Mouse (Mus musculus): ENCODE results near the gene Trpd52l3. TPM values are rescaled to one million over a fixed set of nuclear protein-coding genes. Genes with fewer than 3 reads are reported as not detected.

Trpd52l3 gene
- polyA plus RNA-seq, 1 experiment from 2014 or later, result not detected

- H3K27ac ChIP-seq (ENCODE audit: low read length), result no peak overlapping the region
- no peak overlapping the region for H3K9ac ChIP-seq (ENCODE audit: low read depth, low read length)
- H3K4me1 ChIP-seq (ENCODE audit: control insufficient read depth, low read depth, low read length), result no peaks in the 10 kb centered on the region; the same call in 1 of the 2 replicates
- H3K36me3 ChIP-seq (ENCODE audit: control insufficient read depth, insufficient read depth), result peaks cover 15% of the 10 kb centered on the region; the same call in 1 of the 2 replicates
- H3K9me3 ChIP-seq (replicated peaks; ENCODE audit: control insufficient read depth, low read length), result no peaks in the 10 kb centered on the region
- H3K4me3 ChIP-seq (ENCODE audit: low read depth, low read length), result no peak overlapping the region
- WGBS (ENCODE audit: insufficient replicate concordance), result 95% methylated on average over 2 of the region's 2 CpGs
- no peak for ATAC-seq (ENCODE audit: low read depth)
- no peak overlapping the region for H3K4me2 ChIP-seq (ENCODE audit: low read depth, low read length)
- H3K27me3 ChIP-seq (ENCODE audit: control insufficient read depth, insufficient read depth, low read depth, low read length), result no peaks in the 10 kb centered on the region
Measured at GRCm38 (mm10) chr19:30043691-30044090, 40.1 kb downstream of the Trpd52l3 start.

DNA sequence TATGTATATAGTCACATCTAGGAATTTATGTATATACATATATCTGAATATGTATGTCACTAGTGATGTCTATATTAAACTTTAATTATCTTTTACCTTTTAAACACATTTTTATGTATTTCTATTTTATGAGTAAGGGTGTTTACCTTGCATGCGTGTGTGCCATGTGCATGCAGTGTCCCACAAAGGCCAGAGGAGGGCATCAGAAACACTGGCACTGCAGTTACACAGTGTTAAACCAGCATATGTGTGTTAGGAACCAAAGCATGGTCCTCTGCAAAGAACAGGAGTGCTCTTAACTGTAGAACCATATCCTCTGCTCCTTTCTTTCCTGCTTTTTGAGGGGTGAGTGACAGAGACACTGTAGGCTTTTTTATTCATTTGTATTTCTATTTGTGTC, 41.0 kb downstream of the Trpd52l3 start:
- no peak overlapping the region for H3K4me2 ChIP-seq (ENCODE audit: low read depth, low read length)
- H3K4me3 ChIP-seq (ENCODE audit: low read depth, low read length), result no peak overlapping the region
- H3K9me3 ChIP-seq (replicated peaks; ENCODE audit: control insufficient read depth, low read length), result no peaks in the 10 kb centered on the region
- no peaks in the 10 kb centered on the region for H3K27me3 ChIP-seq (ENCODE audit: control insufficient read depth, insufficient read depth, low read depth, low read length)
- no peak for ATAC-seq (ENCODE audit: low read depth)
- H3K27ac ChIP-seq (ENCODE audit: low read length), result no peak overlapping the region
- 89% methylated on average over 1 of the region's 1 CpGs for WGBS (ENCODE audit: insufficient replicate concordance)
- H3K9ac ChIP-seq (ENCODE audit: low read depth, low read length), result no peak overlapping the region
- H3K36me3 ChIP-seq (ENCODE audit: control insufficient read depth, insufficient read depth), result peaks cover 15% of the 10 kb centered on the region; the same call in 1 of the 2 replicates
- H3K4me1 ChIP-seq (ENCODE audit: control insufficient read depth, low read depth, low read length), result peaks cover 4% of the 10 kb centered on the region; the same call in 1 of the 2 replicates

- peaks cover 15% of the 10 kb centered on the region; the same call in 1 of the 2 replicates for H3K36me3 ChIP-seq (ENCODE audit: control insufficient read depth, insufficient read depth)
- H3K27me3 ChIP-seq (ENCODE audit: control insufficient read depth, insufficient read depth, low read depth, low read length), result no peaks in the 10 kb centered on the region
- no peaks in the 10 kb centered on the region for H3K9me3 ChIP-seq (replicated peaks; ENCODE audit: control insufficient read depth, low read length)
- H3K27ac ChIP-seq (ENCODE audit: low read length), result no peak overlapping the region
- H3K4me1 ChIP-seq (ENCODE audit: control insufficient read depth, low read depth, low read length), result peaks cover 11% of the 10 kb centered on the region
- H3K4me2 ChIP-seq (ENCODE audit: low read depth, low read length), result no peak overlapping the region
- 63% methylated on average over 1 of the region's 1 CpGs for WGBS (ENCODE audit: insufficient replicate concordance)
- no peak for ATAC-seq (ENCODE audit: low read depth)
- no peak overlapping the region for H3K9ac ChIP-seq (ENCODE audit: low read depth, low read length)
- H3K4me3 ChIP-seq (ENCODE audit: low read depth, low read length), result no peak overlapping the region
Measured at GRCm38 (mm10) chr19:30045857-30046256, 42.3 kb downstream of the Trpd52l3 start.

DNA sequence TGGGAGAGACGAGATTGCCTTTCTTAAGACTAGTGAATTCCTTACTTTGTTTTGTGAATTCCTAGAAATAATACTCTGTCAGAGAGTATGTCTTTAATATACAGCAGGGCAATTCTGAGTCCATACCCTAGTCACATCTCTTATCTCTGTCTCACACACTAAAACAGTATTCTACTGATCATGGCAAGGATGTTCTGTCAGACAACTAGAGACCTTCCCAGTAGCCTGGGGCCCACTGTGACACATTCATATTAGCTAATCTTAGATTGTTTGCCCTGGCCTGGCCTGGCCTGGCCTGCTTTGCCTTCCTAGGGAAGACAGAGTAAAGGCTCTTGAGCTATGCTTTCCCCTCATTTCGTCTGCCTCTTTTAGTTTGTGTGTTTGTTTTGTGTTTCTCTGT, 47.0 kb downstream of the Trpd52l3 start:
- H3K4me3 ChIP-seq (ENCODE audit: low read depth, low read length), result peak overlapping the region; percentile 11; the same call in 1 of the 2 replicates
- peaks cover 6% of the 10 kb centered on the region; the same call in 1 of the 2 replicates for H3K36me3 ChIP-seq (ENCODE audit: control insufficient read depth, insufficient read depth)
- peak overlapping the region; percentile 82 for H3K27ac ChIP-seq (ENCODE audit: low read length)
- peak overlapping the region; percentile 16 for H3K9ac ChIP-seq (ENCODE audit: low read depth, low read length)
- peak overlapping the region; percentile 53 for H3K4me2 ChIP-seq (ENCODE audit: low read depth, low read length)
- H3K9me3 ChIP-seq (replicated peaks; ENCODE audit: control insufficient read depth, low read length), result no peaks in the 10 kb centered on the region
- ATAC-seq (ENCODE audit: low read depth), result peak; percentile 94
- WGBS (ENCODE audit: insufficient replicate concordance), result 27% methylated on average over 2 of the region's 2 CpGs
- no peaks in the 10 kb centered on the region for H3K27me3 ChIP-seq (ENCODE audit: control insufficient read depth, insufficient read depth, low read depth, low read length)
- H3K4me1 ChIP-seq (ENCODE audit: control insufficient read depth, low read depth, low read length), result peaks cover 18% of the 10 kb centered on the region

DNA sequence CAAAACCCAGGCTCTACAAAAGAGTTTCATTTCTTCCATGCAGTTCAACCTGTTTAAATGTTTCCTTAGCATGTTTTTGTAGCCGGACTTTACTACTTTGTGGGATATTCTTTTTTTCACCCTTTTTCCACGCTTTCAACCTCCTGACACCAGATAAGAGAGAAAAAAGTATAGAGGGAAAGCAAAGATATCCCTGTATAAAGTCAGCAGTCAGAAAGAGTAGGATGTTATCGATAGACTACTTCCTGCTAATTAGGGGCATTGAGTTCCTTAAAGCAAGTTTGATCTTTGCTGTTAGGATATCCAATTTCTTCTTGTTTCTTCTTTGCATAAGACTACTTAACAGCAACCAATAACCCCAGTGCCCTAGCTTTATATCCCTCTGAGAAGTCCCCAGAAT, 47.9 kb downstream of the Trpd52l3 start:
- Histone ChIP-seq H3K4me1 (ENCODE audit: control insufficient read depth, low read depth, low read length) (peaks cover 18% of the 10 kb centered on the region), H3K9me3 (replicated peaks; ENCODE audit: control insufficient read depth, low read length) (no peaks in the 10 kb centered on the region), H3K4me3 (ENCODE audit: low read depth, low read length) (no peak overlapping the region), H3K4me2 (ENCODE audit: low read depth, low read length) (peak overlapping the region; percentile 8; the same call in 1 of the 2 replicates), H3K27me3 (ENCODE audit: control insufficient read depth, insufficient read depth, low read depth, low read length) (no peaks in the 10 kb centered on the region), H3K36me3 (ENCODE audit: control insufficient read depth, insufficient read depth) (peaks cover 9% of the 10 kb centered on the region), H3K27ac (ENCODE audit: low read length) (no peak overlapping the region; the same call in 1 of the 2 replicates), H3K9ac (ENCODE audit: low read depth, low read length) (no peak overlapping the region)
- 32% methylated on average over 3 of the region's 3 CpGs for WGBS (ENCODE audit: insufficient replicate concordance)
- no peak for ATAC-seq (ENCODE audit: low read depth)

DNA sequence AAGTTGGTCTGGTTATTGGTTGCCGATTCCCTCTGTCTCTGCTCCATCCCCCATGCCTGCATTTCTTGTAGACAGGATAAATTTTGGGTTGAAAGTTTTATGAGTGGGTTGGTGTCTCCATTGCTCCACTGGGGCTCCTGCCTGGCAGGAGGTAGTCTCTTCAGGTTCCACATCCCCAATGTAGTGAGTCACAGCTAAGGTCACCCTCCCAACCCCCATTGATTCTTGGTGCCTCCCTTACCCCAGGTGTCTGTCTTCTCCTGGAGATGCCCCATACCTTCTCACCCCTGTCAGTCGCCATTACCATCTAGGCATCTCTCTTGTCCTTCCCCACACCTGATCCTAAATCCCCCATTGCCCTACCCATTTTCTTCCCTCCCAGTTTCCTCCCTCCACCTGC, 50.6 kb downstream of the Trpd52l3 start:
- Histone ChIP-seq H3K27ac (ENCODE audit: low read length) (no peak overlapping the region), H3K4me1 (ENCODE audit: control insufficient read depth, low read depth, low read length) (peaks cover 18% of the 10 kb centered on the region), H3K4me3 (ENCODE audit: low read depth, low read length) (no peak overlapping the region), H3K4me2 (ENCODE audit: low read depth, low read length) (no peak overlapping the region), H3K9me3 (replicated peaks; ENCODE audit: control insufficient read depth, low read length) (no peaks in the 10 kb centered on the region), H3K36me3 (ENCODE audit: control insufficient read depth, insufficient read depth) (peaks cover 4% of the 10 kb centered on the region), H3K9ac (ENCODE audit: low read depth, low read length) (no peak overlapping the region), H3K27me3 (ENCODE audit: control insufficient read depth, insufficient read depth, low read depth, low read length) (no peaks in the 10 kb centered on the region)
- WGBS (ENCODE audit: insufficient replicate concordance), result 75% methylated on average over 2 of the region's 2 CpGs
- ATAC-seq (ENCODE audit: low read depth), result no peak

Other genes starting within 250 kb of the Trpd52l3 start
- 1.3 and 1.7 TPM in 2 replicates for gene 9930021J03Rik, start 197.8 kb upstream of the Trpd52l3 start, polyA plus RNA-seq (2015; fragmentation: Nextera tagmentation; extraction: Ambion mirVana)
- 5.2 and 6.0 TPM in 2 replicates for gene Ranbp6, start 190.8 kb upstream of the Trpd52l3 start, polyA plus RNA-seq (2015; fragmentation: Nextera tagmentation; extraction: Ambion mirVana)
- gene Il33, start 78.7 kb upstream of the Trpd52l3 start, polyA plus RNA-seq (2015; fragmentation: Nextera tagmentation; extraction: Ambion mirVana), result 1.5 and 1.6 TPM in 2 replicates
- gene Uhrf2, start 26.7 kb downstream of the Trpd52l3 start, polyA plus RNA-seq (2015; fragmentation: Nextera tagmentation; extraction: Ambion mirVana), result 30.7 and 32.0 TPM in 2 replicates
- 25.6 and 28.5 TPM in 2 replicates for gene Gldc, start 171.6 kb downstream of the Trpd52l3 start, polyA plus RNA-seq (2015; fragmentation: Nextera tagmentation; extraction: Ambion mirVana)
- gene Mbl2, start 229.2 kb downstream of the Trpd52l3 start, polyA plus RNA-seq (2015; fragmentation: Nextera tagmentation; extraction: Ambion mirVana), result 4.2 and 6.7 TPM in 2 replicates

Measured in liver, embryonic 16.5 days (tissue).